Mouse (Mus musculus) T-helper 1 cell (primary cell): ENCODE results near the gene Panx2.

Source experiments
- in situ Hi-C: fragments of 300-600 bp; cut with MboI, MseI; formaldehyde crosslinking; loops from one replicate; pipeline ENCODE4 v1.15.1; 2025; ENCODE audit warnings: high pct_unique_total_duplicates

The Panx2 gene

GRCm38 (mm10) chr15:89122649-89123366 is 63.3 kb downstream of the Panx2 start, which contains the start of gene Tubgcp6:
TSS of gene Tubgcp6 (minus strand) at chr15:89123112.
- in situ Hi-C loops, result no loop called here
